In genomic region chr11:16752349-16753153, GRCm38 (mm10) we compare ENCODE assay signal across 7 mouse cellular contexts. TPM values are rescaled to one million over a fixed set of nuclear protein-coding genes. Genes with fewer than 3 reads are reported as not detected.
A peak's percentile ranks its signal among the peaks of the same experiment; 100 is the strongest.
DNase-seq lines count a peak whose midpoint lies in the region; ATAC-seq lines count a peak whose summit lies in the region.

No protein-coding gene starts in this region.

- peak overlapping the region; percentile 95 for H3K4me2 ChIP-seq in forebrain, embryonic 12.5 days
- H3K4me2 ChIP-seq in hindbrain, embryonic 13.5 days, result peak overlapping the region; percentile 99
- H3K4me2 ChIP-seq in liver, embryonic 15.5 days, result peak overlapping the region; percentile 60
- peak overlapping the region; percentile 94 for H3K4me2 ChIP-seq in neural tube, embryonic 11.5 days (ENCODE audit: low read depth)

- H3K27me3 ChIP-seq in forebrain, embryonic 12.5 days, result peaks cover 44% of the 10 kb centered on the region
- peaks cover 47% of the 10 kb centered on the region for H3K27me3 ChIP-seq in hindbrain, embryonic 13.5 days
- peaks cover 44% of the 10 kb centered on the region for H3K27me3 ChIP-seq in liver, embryonic 15.5 days
- H3K27me3 ChIP-seq in neural tube, embryonic 11.5 days (ENCODE audit: control insufficient read depth, insufficient read depth, low read length), result peaks cover 30% of the 10 kb centered on the region

- H3K36me3 ChIP-seq in forebrain, embryonic 12.5 days (replicated peaks), result no peaks in the 10 kb centered on the region
- no peaks in the 10 kb centered on the region for H3K36me3 ChIP-seq in hindbrain, embryonic 13.5 days
- H3K36me3 ChIP-seq in liver, embryonic 15.5 days (replicated peaks), result no peaks in the 10 kb centered on the region
- H3K36me3 ChIP-seq in neural tube, embryonic 11.5 days (ENCODE audit: control insufficient read depth, insufficient read depth, low read length), result no peaks in the 10 kb centered on the region

- peak; percentile 71 for ATAC-seq in forebrain, embryonic 12.5 days (ENCODE audit: low FRiP score)
- peak; percentile 79 for ATAC-seq in hindbrain, embryonic 13.5 days (ENCODE audit: low FRiP score)
- ATAC-seq in liver, embryonic 15.5 days (ENCODE audit: insufficient read depth), result peak; percentile 36; the same call in 1 of the 2 replicates
- peak; percentile 50 for ATAC-seq in neural tube, embryonic 11.5 days (ENCODE audit: insufficient read depth, low FRiP score, low TSS enrichment)

- under 1% methylated on average over 68 of the region's 68 CpGs for WGBS in forebrain, embryonic 12.5 days
- WGBS in hindbrain, embryonic 13.5 days, result under 1% methylated on average over 68 of the region's 68 CpGs
- 1% methylated on average over 68 of the region's 68 CpGs for WGBS in liver, embryonic 15.5 days (ENCODE audit: insufficient replicate concordance)
- WGBS in neural tube, embryonic 11.5 days, result under 1% methylated on average over 68 of the region's 68 CpGs

- peak overlapping the region; percentile 49 for H3K4me3 ChIP-seq in forebrain, embryonic 12.5 days (replicated peaks)
- H3K4me3 ChIP-seq in hindbrain, embryonic 13.5 days, result peak overlapping the region; percentile 60
- peak overlapping the region; percentile 53 for H3K4me3 ChIP-seq in liver, embryonic 15.5 days (replicated peaks)
- H3K4me3 ChIP-seq in neural tube, embryonic 11.5 days (ENCODE audit: low read depth, low read length), result peak overlapping the region; percentile 47

- peaks cover 15% of the 10 kb centered on the region; the same call in 1 of the 2 replicates for H3K4me1 ChIP-seq in forebrain, embryonic 12.5 days
- H3K4me1 ChIP-seq in hindbrain, embryonic 13.5 days (replicated peaks), result peaks cover 15% of the 10 kb centered on the region
- H3K4me1 ChIP-seq in liver, embryonic 15.5 days (replicated peaks), result no peaks in the 10 kb centered on the region
- H3K4me1 ChIP-seq in neural tube, embryonic 11.5 days (ENCODE audit: control insufficient read depth, insufficient read depth, low read length), result no peaks in the 10 kb centered on the region

- no peaks in the 10 kb centered on the region for H3K9me3 ChIP-seq in forebrain, embryonic 12.5 days
- H3K9me3 ChIP-seq in hindbrain, embryonic 13.5 days, result no peaks in the 10 kb centered on the region
- H3K9me3 ChIP-seq in liver, embryonic 15.5 days (replicated peaks), result no peaks in the 10 kb centered on the region
- no peaks in the 10 kb centered on the region for H3K9me3 ChIP-seq in neural tube, embryonic 11.5 days (ENCODE audit: control insufficient read depth, low read length)

- peak; percentile 18 to 65 for DNase-seq in urinary bladder, adult 18-20 months (ENCODE audit: low spot score in 2 of 2)
- DNase-seq in urinary bladder, postnatal 10 days (ENCODE audit: low spot score), result no peak
- peak; percentile 63 for DNase-seq in neural tube, embryonic 11.5 days (ENCODE audit: low spot score)
- no peak for DNase-seq in layer of hippocampus, postnatal 25 days (ENCODE audit: extremely low spot score in 1 of 2, low spot score in 1 of 2)

- no peak overlapping the region for H3K27ac ChIP-seq in forebrain, embryonic 12.5 days
- H3K27ac ChIP-seq in hindbrain, embryonic 13.5 days, result no peak overlapping the region
- H3K27ac ChIP-seq in liver, embryonic 15.5 days (replicated peaks), result no peak overlapping the region
- H3K27ac ChIP-seq in neural tube, embryonic 11.5 days (ENCODE audit: low read depth, low read length), result no peak overlapping the region

- peak overlapping the region; percentile 33 for H3K9ac ChIP-seq in forebrain, embryonic 12.5 days
- H3K9ac ChIP-seq in hindbrain, embryonic 13.5 days, result peak overlapping the region; percentile 70
- no peak overlapping the region for H3K9ac ChIP-seq in liver, embryonic 15.5 days
- peak overlapping the region; percentile 45 for H3K9ac ChIP-seq in neural tube, embryonic 11.5 days (ENCODE audit: low read length)

RNA-seq across cellular contexts. Expression of gene Egfr, which starts 0.5 kb away (rescaled TPM):
- polyA plus RNA-seq in forebrain, embryonic 12.5 days (2016; fragmentation: Nextera tagmentation; extraction: Ambion mirVana), result 3.5 and 4.7 TPM in 2 replicates
- 3.5 and 3.9 TPM in 2 replicates for polyA plus RNA-seq in hindbrain, embryonic 13.5 days (2015; fragmentation: Nextera tagmentation; extraction: Ambion mirVana)
- polyA plus RNA-seq in liver, embryonic 15.5 days (2015; fragmentation: Nextera tagmentation; extraction: Ambion mirVana), result 1.1 and 1.6 TPM in 2 replicates
- 2.6 and 4.9 TPM in 2 replicates for polyA plus RNA-seq in neural tube, embryonic 11.5 days (2014; fragmentation: Nextera tagmentation; extraction: Ambion mirVana)
- 10 to 100 TPM; 15.1 to 18.4 TPM for total RNA-seq in layer of hippocampus, postnatal 25 days (2021)

Comparison
In these comparisons a context has a peak if more than half of its experiments do, and no peak if none do; other contexts are left out.
1. DNase-seq: peak in urinary bladder, adult 18-20 months (2 of 2) and neural tube, embryonic 11.5 days (single experiment); none in urinary bladder, postnatal 10 days (single experiment) and layer of hippocampus, postnatal 25 days (0 of 2).
2. Peak in every context shown above with its lines, with median percentiles within 50 percentile points of each other: ATAC-seq, H3K4me2 ChIP-seq and H3K4me3 ChIP-seq.